Mouse (Mus musculus) bone marrow macrophage, adult 2 months (primary cell): ENCODE measurements around the gene Spata2.

Experiments used
- CTCF ChIP-seq: IDR thresholded peaks from 2 replicates; pipeline ENCODE4 v1.5.1; 2012; ENCODE audit warnings: low read depth, mild to moderate bottlenecking, low read length, moderate library complexity
- POLR2A ChIP-seq: IDR thresholded peaks from 2 replicates; pipeline ENCODE4 v1.6.1; 2012; ENCODE audit warnings: mild to moderate bottlenecking, low read depth, low read length, borderline replicate concordance

DNA sequence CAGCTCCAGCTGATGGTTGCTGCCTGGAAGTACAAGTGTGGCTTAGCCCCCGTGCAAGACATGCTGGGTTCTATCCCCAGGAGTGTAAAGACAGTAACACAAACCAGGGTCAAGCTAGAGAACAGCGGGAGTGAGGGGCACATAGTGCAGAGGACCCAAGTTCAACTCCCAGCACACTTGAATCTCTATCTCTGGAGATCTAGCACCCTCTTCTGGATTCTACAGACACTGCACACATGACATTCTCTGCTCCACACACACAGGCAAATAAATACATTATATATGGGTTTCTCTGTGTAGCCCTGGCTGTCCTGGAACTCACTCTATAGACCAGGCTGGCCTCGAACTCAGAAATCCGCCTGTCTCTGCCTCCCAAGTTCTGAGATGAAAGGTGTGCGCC is 20.3 kb upstream of the Spata2 start:
- no peak for TF ChIP-seq POLR2A
- TF ChIP-seq CTCF: peak; percentile 9; the same call in 1 of the 2 replicates
